Mouse (Mus musculus) frontal cortex, adult (tissue): ENCODE data around the gene Cyp26b1.

Experiments used
- ATAC-seq: cut with Nextera tagmentation; 2 replicates; pipeline ENCODE4 v1.9.2; 2017; ENCODE audit warnings: mild to moderate bottlenecking, moderate library complexity, mixed read lengths; ENCODE audit not compliant: low TSS enrichment

Gene Cyp26b1

GRCm38 (mm10) chr6:84587471-84588101 is 6.1 kb downstream of the Cyp26b1 start:
- no peak for ATAC-seq

DNA sequence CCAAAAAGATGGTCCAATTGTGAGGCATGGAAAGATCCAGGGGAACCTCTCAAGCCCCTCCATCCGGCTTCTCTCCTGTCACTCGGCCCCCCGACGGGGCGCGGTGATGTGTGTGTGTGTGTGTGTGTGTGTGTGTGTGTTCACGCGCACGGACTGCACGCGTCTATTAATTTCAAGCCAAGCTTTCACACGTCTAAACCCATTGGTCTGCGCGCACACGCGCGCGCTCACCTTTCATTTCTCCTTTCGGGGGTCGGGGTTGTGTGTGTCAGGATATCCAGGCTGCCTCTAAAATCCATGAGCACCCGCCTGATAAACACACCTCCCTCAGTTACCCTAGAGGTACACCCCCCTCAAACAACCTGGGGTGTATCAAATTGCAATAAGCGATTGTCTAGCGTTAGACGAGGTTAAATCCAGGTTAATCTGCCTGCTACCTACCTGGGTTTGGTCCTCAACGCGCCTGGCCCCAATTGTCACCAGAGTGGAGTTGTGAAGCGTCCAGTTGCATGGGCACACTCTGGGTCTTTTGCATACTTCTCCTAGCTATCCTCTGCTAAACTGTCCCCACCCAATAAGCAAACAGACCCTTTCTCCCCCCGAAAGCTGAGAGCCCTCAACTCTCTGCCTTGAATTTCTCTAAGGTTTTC is 7.0 kb downstream of the Cyp26b1 start:
- ATAC-seq, result no peak

- ATAC-seq, result no peak
Observed at GRCm38 (mm10) chr6:84585686-84586300, 7.9 kb downstream of the Cyp26b1 start.

GRCm38 (mm10) chr6:84584783-84585685 is 8.7 kb downstream of the Cyp26b1 start:
- ATAC-seq, result no peak

- ATAC-seq, result no peak
Observed at GRCm38 (mm10) chr6:84583841-84584782, 9.6 kb downstream of the Cyp26b1 start.

DNA sequence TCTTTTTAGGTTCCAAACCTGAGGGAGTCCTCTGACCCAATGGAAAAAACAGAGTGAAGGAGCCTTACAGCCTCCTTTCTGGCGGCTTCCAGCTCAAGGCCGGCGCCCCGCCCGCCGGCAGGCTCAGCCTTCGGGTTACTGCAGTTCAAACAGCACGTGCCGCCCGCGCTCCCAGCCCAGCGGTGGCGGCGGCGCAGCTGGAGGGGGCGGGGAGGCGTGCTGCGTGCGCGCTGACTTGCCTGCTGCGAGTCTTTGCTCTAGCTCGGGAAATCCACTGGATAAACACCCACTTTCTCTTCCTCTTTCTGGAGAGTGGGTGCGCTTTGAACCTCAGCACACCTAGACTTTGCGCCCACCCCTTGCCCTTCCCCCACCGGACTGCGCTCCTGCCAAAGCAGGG is 10.3 kb downstream of the Cyp26b1 start:
- ATAC-seq, result 0 out of 2 replicates have a peak, but pooled peaks have one; percentile 34

- no peak for ATAC-seq
Observed at GRCm38 (mm10) chr6:84582826-84583225, 10.9 kb downstream of the Cyp26b1 start.

- no peak for ATAC-seq
Observed at GRCm38 (mm10) chr6:84581833-84582445, 11.8 kb downstream of the Cyp26b1 start.

GRCm38 (mm10) chr6:84580979-84581832 is 12.5 kb downstream of the Cyp26b1 start:
- ATAC-seq, result no peak

GRCm38 (mm10) chr6:84579508-84579907 is 14.2 kb downstream of the Cyp26b1 start:
- no peak for ATAC-seq

GRCm38 (mm10) chr6:84578928-84579327 is 14.8 kb downstream of the Cyp26b1 start:
- no peak for ATAC-seq

GRCm38 (mm10) chr6:84577898-84578297 is 15.8 kb downstream of the Cyp26b1 start:
- ATAC-seq, result 0 out of 2 replicates have a peak, but pooled peaks have one; percentile 54

DNA sequence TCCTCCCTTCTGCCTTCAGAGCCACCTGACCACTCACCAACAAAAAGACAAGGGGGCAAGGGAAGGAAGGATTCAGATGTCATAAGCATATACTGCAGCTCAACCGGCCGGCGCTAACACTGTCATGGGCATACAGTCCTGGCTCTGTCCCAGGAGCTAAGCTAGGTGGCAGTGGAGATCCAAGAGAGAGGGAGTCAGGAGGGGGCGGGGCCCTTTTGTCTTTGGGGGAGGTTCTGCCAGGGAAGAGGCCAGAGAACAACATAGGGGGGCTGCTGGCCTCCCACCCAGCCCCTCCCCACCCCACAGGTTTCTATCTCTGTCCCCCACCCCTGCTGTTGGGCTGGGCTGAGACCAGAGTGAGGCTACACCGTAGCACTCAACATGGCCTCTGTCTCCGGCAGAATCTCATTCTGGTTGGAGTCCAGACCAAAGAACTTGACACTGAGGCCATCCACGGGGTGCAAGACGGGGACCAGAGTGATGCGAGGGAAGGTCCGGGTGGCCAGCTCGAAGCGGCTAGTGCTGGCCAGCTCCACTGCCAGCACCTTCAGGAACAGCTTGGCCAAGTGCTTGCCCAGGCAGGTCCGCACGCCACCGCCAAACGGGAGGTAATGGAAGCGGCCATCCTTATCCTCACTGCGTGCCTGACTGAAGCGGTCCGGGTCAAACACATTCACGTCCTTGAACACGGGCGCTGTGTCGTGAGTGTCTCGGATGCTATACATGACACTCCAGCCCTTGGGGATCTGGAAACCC is 19.6 kb downstream of the Cyp26b1 start:
- no peak for ATAC-seq

- ATAC-seq, result no peak
Observed at GRCm38 (mm10) chr6:84570039-84570438, 23.7 kb downstream of the Cyp26b1 start.

GRCm38 (mm10) chr6:84569590-84569989 is 24.1 kb downstream of the Cyp26b1 start:
- no peak for ATAC-seq

- ATAC-seq, result no peak
Observed at GRCm38 (mm10) chr6:84568880-84569279, 24.8 kb downstream of the Cyp26b1 start.

DNA sequence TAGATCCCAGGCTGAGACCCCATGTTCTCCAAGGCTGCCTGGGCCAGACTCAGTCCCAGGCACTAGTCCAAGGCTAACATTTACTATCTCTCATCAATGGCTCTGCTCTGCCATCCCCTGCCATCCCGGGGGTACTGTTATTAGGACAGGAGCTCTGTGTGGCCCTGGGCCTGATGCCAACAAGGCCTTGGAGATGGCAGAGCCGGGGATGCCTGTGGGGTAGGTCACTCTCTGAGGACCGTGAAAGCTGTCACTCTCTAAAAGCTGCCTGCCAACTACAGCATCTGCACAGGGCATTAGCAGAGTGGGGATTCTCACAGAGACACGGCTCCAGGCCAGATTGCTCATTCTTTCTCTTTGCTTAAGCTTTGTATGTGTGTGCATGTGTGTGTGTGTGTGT is 26.0 kb downstream of the Cyp26b1 start:
- no peak for ATAC-seq

DNA sequence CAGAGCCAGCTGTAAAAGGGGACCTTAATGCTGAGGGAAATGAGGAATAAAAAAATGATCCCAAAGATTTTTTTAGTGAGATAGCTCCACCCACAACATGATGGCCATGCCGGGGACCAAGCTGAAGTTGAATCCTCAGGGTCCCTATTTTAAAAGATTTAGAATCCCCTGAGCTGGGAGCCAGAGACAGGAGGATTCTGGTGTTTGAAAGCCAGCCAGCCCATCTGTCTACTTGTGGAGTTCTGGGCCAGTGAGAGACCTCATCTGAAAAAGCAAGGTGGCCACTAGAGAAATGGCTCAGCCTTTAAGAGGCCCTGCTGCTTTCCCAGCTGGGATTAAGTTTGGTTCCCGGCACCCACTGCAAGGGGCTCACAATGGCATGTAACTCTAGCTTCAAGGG is 26.9 kb downstream of the Cyp26b1 start:
- ATAC-seq, result no peak

- ATAC-seq, result no peak
Observed at GRCm38 (mm10) chr6:84565245-84565644, 28.5 kb downstream of the Cyp26b1 start.
